Mouse (Mus musculus) cerebral cortex, adult 2 months (tissue): ENCODE data around the gene Lsm8.

Experiments
- WGBS: fragments of 180-500 bp; shearing (Covaris S2); methylation state at CpG from one replicate; pipeline ENCODE4 v1.1.7; 2018; 5-methylcytosine and 5-hydroxymethylcytosine counted together

Lsm8 gene

GRCm38 (mm10) chr6:18848051-18848701 is at the start of gene Lsm8:
Lsm8 (plus strand) TSS chr6:18848579.
- WGBS = under 1% methylated on average over 37 of the region's 37 CpGs

GRCm38 (mm10) chr6:18800869-18801511 is 47.4 kb upstream of the Lsm8 start:
- 94% methylated on average over 2 of the region's 2 CpGs for WGBS

GRCm38 (mm10) chr6:18812623-18813022 is 35.8 kb upstream of the Lsm8 start:
- WGBS = 79% methylated on average over 1 of the region's 1 CpGs

GRCm38 (mm10) chr6:18815606-18816005 is 32.8 kb upstream of the Lsm8 start:
- WGBS = 66% methylated on average over 2 of the region's 2 CpGs

- 9% methylated on average over 4 of the region's 4 CpGs for WGBS
These were observed 29.0 kb upstream of the Lsm8 start for GRCm38 (mm10) chr6:18819343-18819742.

GRCm38 (mm10) chr6:18820246-18820645 is 28.1 kb upstream of the Lsm8 start:
- 60% methylated on average over 4 of the region's 4 CpGs for WGBS

- WGBS = 63% methylated on average over 1 of the region's 1 CpGs
These were observed 25.6 kb upstream of the Lsm8 start for GRCm38 (mm10) chr6:18822812-18823211.

- 52% methylated on average over 1 of the region's 1 CpGs for WGBS
These were observed 15.4 kb upstream of the Lsm8 start for GRCm38 (mm10) chr6:18832958-18833357.

- WGBS = 90% methylated on average over 6 of the region's 11 CpGs
These were observed 3.9 kb upstream of the Lsm8 start for GRCm38 (mm10) chr6:18844529-18844928.

- 40% methylated on average over 5 of the region's 7 CpGs for WGBS
These were observed 2.8 kb upstream of the Lsm8 start for GRCm38 (mm10) chr6:18845571-18845970.

GRCm38 (mm10) chr6:18848702-18849061 is 303 bp downstream of the Lsm8 start:
- under 1% methylated on average over 28 of the region's 28 CpGs for whole genome bisulfite sequencing

GRCm38 (mm10) chr6:18856487-18857078 is 8.2 kb downstream of the Lsm8 start:
- 72% methylated on average over 3 of the region's 3 CpGs for WGBS

- WGBS = 74% methylated on average over 8 of the region's 8 CpGs
These were observed 17.6 kb downstream of the Lsm8 start, which contains the start of gene Ankrd7 for GRCm38 (mm10) chr6:18866018-18866417. Ankrd7 (plus strand) TSS chr6:18866318.

GRCm38 (mm10) chr6:18889030-18889429 is 40.7 kb downstream of the Lsm8 start:
- WGBS = 43% methylated on average over 2 of the region's 2 CpGs
